Mouse (Mus musculus): ENCODE results near the gene Trim61. TPM values are rescaled to one million over a fixed set of nuclear protein-coding genes. Genes with fewer than 3 reads are reported as not detected.

Gene Trim61
- total and polyA plus RNA-seq, 3 experiments = not detected

- H3K4me1 ChIP-seq (ENCODE audit: control insufficient read depth in 1 of 2, insufficient read depth in 2 of 2, low read length in 2 of 2) = no peaks in the 10 kb centered on the region
- no peaks in the 10 kb centered on the region for H3K36me3 ChIP-seq (ENCODE audit: control insufficient read depth in 1 of 2, insufficient read depth in 2 of 2, low read length in 2 of 2)
- TF ChIP-seq ZMIZ1 (IDR thresholded peaks at IDR 0.05; ENCODE audit: low read depth, low read length) = no peak
- no peak for TF ChIP-seq MAFK (IDR thresholded peaks at IDR 0.05; ENCODE audit: borderline replicate concordance, low read depth, low read length)
- no peak for TF ChIP-seq SIN3A (IDR thresholded peaks at IDR 0.05; ENCODE audit: low read length)
- TF ChIP-seq UBTF (IDR thresholded peaks at IDR 0.05; ENCODE audit: borderline replicate concordance, insufficient read depth, low read depth, low read length) = no peak
- no peak for TF ChIP-seq BHLHE40 (IDR thresholded peaks at IDR 0.05; ENCODE audit: borderline replicate concordance, low read depth, low read length)
- TF ChIP-seq HCFC1 (IDR thresholded peaks at IDR 0.05; ENCODE audit: low read depth, low read length) = no peak
- TF ChIP-seq RCOR1 (IDR thresholded peaks at IDR 0.05; ENCODE audit: low read depth, low read length) = no peak
- no peak for TF ChIP-seq ETS1 (IDR thresholded peaks at IDR 0.05; ENCODE audit: low read depth, low read length)
- H3K9me3 ChIP-seq (replicated peaks; ENCODE audit: insufficient read depth, low read length) = no peaks in the 10 kb centered on the region
- H3K27ac ChIP-seq (ENCODE audit: control insufficient read depth, low read depth, low read length) = no peak overlapping the region
- no peak overlapping the region for H3K9ac ChIP-seq (ENCODE audit: control insufficient read depth, low read depth, low read length, poor library complexity, severe bottlenecking)
- no peaks in the 10 kb centered on the region for H3K27me3 ChIP-seq (ENCODE audit: control insufficient read depth in 1 of 2, insufficient read depth in 2 of 2, low read length in 2 of 2)
- no peak for DNase-seq (ENCODE audit: low read depth, low spot score)
- no peak overlapping the region for H3K4me3 ChIP-seq (ENCODE audit: control insufficient read depth in 1 of 2, insufficient read depth in 1 of 2, low read depth in 2 of 2, low read length in 2 of 2)
- H3K79me2 ChIP-seq (ENCODE audit: control insufficient read depth, insufficient read depth, low read length, poor library complexity) = no peaks in the 10 kb centered on the region
Observed at GRCm38 (mm10) chr8:65053554-65053953, 35.2 kb upstream of the Trim61 start.

GRCm38 (mm10) chr8:65047801-65048200 lies 29.5 kb upstream of the Trim61 start:
- no peaks in the 10 kb centered on the region for H3K27me3 ChIP-seq (ENCODE audit: control insufficient read depth in 1 of 2, insufficient read depth in 2 of 2, low read length in 2 of 2)
- no peaks in the 10 kb centered on the region for H3K4me1 ChIP-seq (ENCODE audit: control insufficient read depth in 1 of 2, insufficient read depth in 2 of 2, low read length in 2 of 2)
- TF ChIP-seq ELF1 (IDR thresholded peaks at IDR 0.05; ENCODE audit: low read depth, low read length) (no peak), SIN3A (IDR thresholded peaks at IDR 0.05; ENCODE audit: low read length) (no peak), JUND (IDR thresholded peaks at IDR 0.05; ENCODE audit: low read depth, low read length) (no peak), CHD1 (IDR thresholded peaks at IDR 0.05; ENCODE audit: low read depth, low read length) (no peak), MAFK (IDR thresholded peaks at IDR 0.05; ENCODE audit: borderline replicate concordance, low read depth, low read length) (no peak), GATA1 (IDR thresholded peaks at IDR 0.05; ENCODE audit: low read depth, low read length) (no peak), USF1 (IDR thresholded peaks at IDR 0.05; ENCODE audit: low read depth, low read length) (no peak), RAD21 (IDR thresholded peaks at IDR 0.05; ENCODE audit: low read depth, low read length) (no peak), USF2 (IDR thresholded peaks at IDR 0.05; ENCODE audit: borderline replicate concordance in 1 of 2, insufficient read depth in 1 of 2, low read depth in 1 of 2, low read length in 2 of 2) (no peak), POLR2AphosphoS2 (IDR thresholded peaks at IDR 0.05; ENCODE audit: low read length) (no peak), TAL1 (IDR thresholded peaks at IDR 0.05; ENCODE audit: low read length) (no peak), NRF1 (IDR thresholded peaks at IDR 0.05; ENCODE audit: insufficient read depth, low read depth, low read length, poor library complexity, severe bottlenecking) (no peak), MYC (IDR thresholded peaks at IDR 0.05; ENCODE audit: low read depth, low read length) (no peak), MXI1 (IDR thresholded peaks at IDR 0.05; ENCODE audit: low read depth, low read length) (no peak)
- DNase-seq (ENCODE audit: low read depth, low spot score) = no peak
- no peaks in the 10 kb centered on the region for H3K9me3 ChIP-seq (replicated peaks; ENCODE audit: insufficient read depth, low read length)
- H3K4me3 ChIP-seq (ENCODE audit: control insufficient read depth in 1 of 2, insufficient read depth in 1 of 2, low read depth in 2 of 2, low read length in 2 of 2) = no peak overlapping the region
- H3K36me3 ChIP-seq (ENCODE audit: control insufficient read depth in 1 of 2, insufficient read depth in 2 of 2, low read length in 2 of 2) = no peaks in the 10 kb centered on the region
- H3K27ac ChIP-seq (ENCODE audit: control insufficient read depth, low read depth, low read length) = no peak overlapping the region
- H3K9ac ChIP-seq (ENCODE audit: control insufficient read depth, low read depth, low read length, poor library complexity, severe bottlenecking) = no peak overlapping the region
- H3K79me2 ChIP-seq (ENCODE audit: control insufficient read depth, insufficient read depth, low read length, poor library complexity) = no peaks in the 10 kb centered on the region
